Mouse (Mus musculus): ENCODE measurements around the gene Tfap2b. TPM values are rescaled to one million over a fixed set of nuclear protein-coding genes. Genes with fewer than 3 reads are reported as not detected.

Gene Tfap2b
- polyA plus RNA-seq, 1 experiment from 2014 or later, result not detected

DNA sequence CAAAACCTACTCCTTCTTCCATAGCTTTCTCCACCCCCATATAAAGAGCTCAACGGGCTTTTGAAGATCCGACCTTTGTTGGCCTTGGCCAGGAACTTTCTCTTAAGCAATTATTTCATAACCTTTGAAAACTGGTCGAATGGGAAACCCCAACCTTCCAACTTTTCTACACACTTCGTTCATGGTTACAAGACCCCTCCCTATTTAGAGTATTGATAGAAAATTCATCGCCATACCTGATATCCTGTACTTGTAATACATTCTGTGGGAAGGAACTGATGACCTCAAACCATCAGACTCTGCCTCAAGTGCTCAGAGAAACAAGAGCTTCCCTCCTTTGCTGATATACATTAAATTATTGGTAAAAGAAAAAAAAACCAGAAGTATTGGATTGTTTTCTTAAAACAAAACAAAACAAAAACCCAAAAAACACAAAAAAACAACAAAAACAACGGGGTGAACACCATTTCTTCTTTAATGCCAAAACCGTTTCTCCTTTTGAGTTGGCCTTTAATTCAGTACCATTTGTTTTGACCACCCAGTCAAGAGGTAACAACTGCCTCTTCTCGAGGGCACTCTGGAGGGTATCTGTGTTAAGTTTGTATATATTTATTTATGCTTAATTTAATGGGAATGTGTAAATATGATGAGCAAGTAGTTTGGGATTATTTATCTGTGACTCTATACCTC, 29.2 kb downstream of the Tfap2b start:
- no peak overlapping the region for H3K27ac ChIP-seq (ENCODE audit: low read length)
- no peak overlapping the region for H3K4me2 ChIP-seq (ENCODE audit: low read depth, low read length)
- H3K4me1 ChIP-seq (ENCODE audit: control insufficient read depth, low read depth, low read length), result no peaks in the 10 kb centered on the region
- H3K9ac ChIP-seq (ENCODE audit: low read depth, low read length), result no peak overlapping the region
- H3K4me3 ChIP-seq (ENCODE audit: low read depth, low read length), result no peak overlapping the region
- H3K9me3 ChIP-seq (replicated peaks; ENCODE audit: control insufficient read depth, low read length), result no peaks in the 10 kb centered on the region
- H3K36me3 ChIP-seq (ENCODE audit: control insufficient read depth, insufficient read depth), result no peaks in the 10 kb centered on the region
- WGBS (ENCODE audit: insufficient replicate concordance), result 2% methylated on average over 8 of the region's 8 CpGs
- H3K27me3 ChIP-seq (ENCODE audit: control insufficient read depth, insufficient read depth, low read depth, low read length), result peaks cover 55% of the 10 kb centered on the region
- ATAC-seq (ENCODE audit: low read depth), result no peak

DNA sequence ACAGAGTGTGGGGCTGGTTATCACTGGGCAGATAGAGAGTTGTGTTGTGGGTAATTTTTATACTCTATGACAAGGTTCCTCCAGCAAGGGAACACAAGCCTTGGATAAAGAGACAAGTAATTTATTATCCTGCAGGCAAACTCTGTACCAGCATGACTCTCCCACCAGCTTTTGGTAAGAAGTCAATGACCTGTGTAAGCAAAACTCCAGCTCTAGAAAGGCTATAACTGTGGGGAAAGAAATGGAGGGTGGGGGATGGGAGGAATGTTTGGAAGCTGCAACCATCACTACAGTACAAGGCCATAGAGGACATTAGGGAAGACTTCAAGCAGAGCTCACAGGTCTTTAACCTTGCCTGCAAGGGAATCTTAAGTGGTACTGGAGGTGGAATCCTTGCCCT, 31.3 kb downstream of the Tfap2b start:
- Histone ChIP-seq H3K4me3 (ENCODE audit: low read depth, low read length) (no peak overlapping the region), H3K4me1 (ENCODE audit: control insufficient read depth, low read depth, low read length) (no peaks in the 10 kb centered on the region), H3K27me3 (ENCODE audit: control insufficient read depth, insufficient read depth, low read depth, low read length) (peaks cover 42% of the 10 kb centered on the region), H3K9ac (ENCODE audit: low read depth, low read length) (no peak overlapping the region), H3K27ac (ENCODE audit: low read length) (no peak overlapping the region), H3K36me3 (ENCODE audit: control insufficient read depth, insufficient read depth) (no peaks in the 10 kb centered on the region), H3K4me2 (ENCODE audit: low read depth, low read length) (no peak overlapping the region), H3K9me3 (replicated peaks; ENCODE audit: control insufficient read depth, low read length) (no peaks in the 10 kb centered on the region)
- no peak for ATAC-seq (ENCODE audit: low read depth)

DNA sequence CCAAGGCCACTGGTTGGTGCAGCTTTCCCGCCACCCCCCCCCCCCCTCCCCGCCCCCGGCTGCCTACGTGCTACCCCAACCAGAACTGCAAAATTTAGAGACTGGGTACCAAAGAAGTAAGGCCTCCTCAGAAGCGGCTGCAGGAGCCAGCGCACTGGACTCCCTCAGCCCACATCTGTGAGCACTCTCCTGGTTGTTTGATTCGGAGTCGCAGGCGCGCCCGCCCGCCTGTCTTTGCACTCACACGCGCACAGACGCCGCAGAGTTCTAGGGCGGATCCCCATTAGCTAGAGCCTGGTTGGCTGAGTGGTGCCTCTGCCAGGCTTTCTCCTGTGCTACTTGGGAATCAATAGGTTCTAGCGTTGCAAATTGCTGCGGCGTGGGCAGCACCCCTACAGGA, 32.6 kb downstream of the Tfap2b start:
- Histone ChIP-seq H3K9me3 (replicated peaks; ENCODE audit: control insufficient read depth, low read length) (no peaks in the 10 kb centered on the region), H3K4me2 (ENCODE audit: low read depth, low read length) (no peak overlapping the region), H3K4me1 (ENCODE audit: control insufficient read depth, low read depth, low read length) (no peaks in the 10 kb centered on the region), H3K36me3 (ENCODE audit: control insufficient read depth, insufficient read depth) (no peaks in the 10 kb centered on the region), H3K9ac (ENCODE audit: low read depth, low read length) (no peak overlapping the region), H3K27me3 (ENCODE audit: control insufficient read depth, insufficient read depth, low read depth, low read length) (peaks cover 32% of the 10 kb centered on the region), H3K4me3 (ENCODE audit: low read depth, low read length) (no peak overlapping the region), H3K27ac (ENCODE audit: low read length) (no peak overlapping the region)
- ATAC-seq (ENCODE audit: low read depth), result no peak
- 4% methylated on average over 20 of the region's 20 CpGs for WGBS (ENCODE audit: insufficient replicate concordance)

DNA sequence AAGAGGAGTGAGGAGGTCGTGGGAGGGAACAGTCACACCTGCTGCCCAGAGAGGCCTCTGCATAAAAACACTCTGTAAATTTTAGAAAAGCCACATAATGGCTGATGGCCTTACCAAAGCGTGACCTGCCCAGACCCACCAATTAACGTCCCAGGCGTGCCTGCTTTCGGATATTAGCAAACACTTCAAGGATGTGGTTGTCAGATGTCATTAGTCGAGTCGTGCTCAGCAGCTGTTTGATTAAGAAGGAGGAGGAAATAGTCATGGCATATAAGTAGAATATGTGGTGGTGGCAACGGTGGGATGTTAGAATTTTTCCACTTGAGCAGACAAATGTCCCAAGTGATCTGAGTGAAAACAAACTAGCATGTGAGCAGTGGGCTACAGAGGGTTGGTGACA, 33.3 kb downstream of the Tfap2b start:
- H3K9me3 ChIP-seq (replicated peaks; ENCODE audit: control insufficient read depth, low read length), result no peaks in the 10 kb centered on the region
- H3K36me3 ChIP-seq (ENCODE audit: control insufficient read depth, insufficient read depth), result no peaks in the 10 kb centered on the region
- no peak overlapping the region for H3K9ac ChIP-seq (ENCODE audit: low read depth, low read length)
- H3K4me2 ChIP-seq (ENCODE audit: low read depth, low read length), result no peak overlapping the region
- H3K4me1 ChIP-seq (ENCODE audit: control insufficient read depth, low read depth, low read length), result no peaks in the 10 kb centered on the region
- no peak for ATAC-seq (ENCODE audit: low read depth)
- peaks cover 25% of the 10 kb centered on the region for H3K27me3 ChIP-seq (ENCODE audit: control insufficient read depth, insufficient read depth, low read depth, low read length)
- WGBS (ENCODE audit: insufficient replicate concordance), result 6% methylated on average over 8 of the region's 8 CpGs
- no peak overlapping the region for H3K27ac ChIP-seq (ENCODE audit: low read length)
- H3K4me3 ChIP-seq (ENCODE audit: low read depth, low read length), result no peak overlapping the region

DNA sequence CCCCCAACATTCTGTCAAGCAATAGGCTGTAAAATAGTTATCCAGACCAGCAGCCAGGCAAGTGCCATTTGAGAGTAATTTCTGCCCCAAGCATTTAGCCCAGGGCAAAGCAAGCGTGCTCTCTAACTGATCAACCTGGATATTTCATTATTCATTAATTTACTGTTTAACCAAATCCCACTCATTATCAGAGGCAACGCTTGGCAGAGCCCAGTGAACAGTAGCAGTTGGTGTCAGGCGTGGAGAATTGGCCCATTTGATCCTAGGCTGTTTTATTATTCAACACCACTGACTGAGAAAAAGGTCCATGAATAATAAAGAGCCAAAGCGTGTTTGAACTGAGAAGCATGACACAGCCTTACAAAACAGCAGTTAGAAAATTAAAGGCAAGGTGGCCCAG, 36.3 kb downstream of the Tfap2b start:
- Histone ChIP-seq H3K36me3 (ENCODE audit: control insufficient read depth, insufficient read depth) (no peaks in the 10 kb centered on the region), H3K9ac (ENCODE audit: low read depth, low read length) (no peak overlapping the region), H3K27me3 (ENCODE audit: control insufficient read depth, insufficient read depth, low read depth, low read length) (peaks cover 14% of the 10 kb centered on the region), H3K27ac (ENCODE audit: low read length) (no peak overlapping the region), H3K4me2 (ENCODE audit: low read depth, low read length) (no peak overlapping the region), H3K4me3 (ENCODE audit: low read depth, low read length) (no peak overlapping the region), H3K9me3 (replicated peaks; ENCODE audit: control insufficient read depth, low read length) (no peaks in the 10 kb centered on the region), H3K4me1 (ENCODE audit: control insufficient read depth, low read depth, low read length) (no peaks in the 10 kb centered on the region)
- no peak for ATAC-seq (ENCODE audit: low read depth)
- WGBS (ENCODE audit: insufficient replicate concordance), result 33% methylated on average over 4 of the region's 4 CpGs

DNA sequence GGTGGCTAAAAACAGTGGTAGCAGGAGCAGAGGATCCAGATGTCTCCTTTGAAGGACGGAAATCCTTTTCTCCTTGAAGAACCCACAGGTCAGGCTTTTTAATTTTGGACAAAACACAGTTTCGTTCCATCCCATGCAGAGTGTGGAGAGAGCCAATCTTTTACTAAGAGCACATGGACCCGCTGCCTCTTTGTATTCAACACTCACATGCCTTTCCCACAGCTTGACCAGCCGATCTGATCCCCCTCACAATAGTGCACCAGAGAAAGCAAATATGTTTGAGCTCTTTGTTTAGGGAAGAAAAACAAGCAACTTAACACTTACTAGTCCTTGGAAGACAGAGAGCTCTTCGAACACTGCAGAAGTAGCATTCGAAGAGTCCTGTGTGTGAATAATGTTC, 42.6 kb downstream of the Tfap2b start:
- Histone ChIP-seq H3K9me3 (replicated peaks; ENCODE audit: control insufficient read depth, low read length) (no peaks in the 10 kb centered on the region), H3K27ac (ENCODE audit: low read length) (no peak overlapping the region), H3K9ac (ENCODE audit: low read depth, low read length) (no peak overlapping the region), H3K36me3 (ENCODE audit: control insufficient read depth, insufficient read depth) (no peaks in the 10 kb centered on the region), H3K4me2 (ENCODE audit: low read depth, low read length) (no peak overlapping the region), H3K4me1 (ENCODE audit: control insufficient read depth, low read depth, low read length) (no peaks in the 10 kb centered on the region), H3K4me3 (ENCODE audit: low read depth, low read length) (no peak overlapping the region), H3K27me3 (ENCODE audit: control insufficient read depth, insufficient read depth, low read depth, low read length) (no peaks in the 10 kb centered on the region)
- WGBS (ENCODE audit: insufficient replicate concordance), result 48% methylated on average over 6 of the region's 6 CpGs
- ATAC-seq (ENCODE audit: low read depth), result no peak

DNA sequence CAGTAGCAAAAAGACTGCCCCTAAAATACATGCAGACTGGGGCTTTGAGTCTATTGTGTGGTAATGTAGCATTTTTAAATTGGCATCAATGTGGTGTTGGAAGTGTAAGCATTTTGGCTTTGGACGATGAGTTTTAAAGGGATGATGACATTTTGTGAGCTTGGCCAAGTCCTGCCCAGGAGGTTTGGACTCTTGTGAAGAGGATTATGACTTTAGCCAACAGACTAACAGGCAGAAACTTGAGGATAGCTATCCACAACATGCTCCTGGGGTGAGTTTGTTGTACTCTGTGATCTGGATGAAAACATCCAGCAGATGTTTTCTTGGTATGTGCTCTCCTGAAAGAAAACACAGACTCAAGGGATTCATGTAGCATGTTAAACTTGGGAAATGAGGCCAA, 60.9 kb downstream of the Tfap2b start:
- 46% methylated on average over 1 of the region's 1 CpGs for WGBS (ENCODE audit: insufficient replicate concordance)
- no peak for ATAC-seq (ENCODE audit: low read depth)
- Histone ChIP-seq H3K4me2 (ENCODE audit: low read depth, low read length) (no peak overlapping the region), H3K9ac (ENCODE audit: low read depth, low read length) (no peak overlapping the region), H3K27me3 (ENCODE audit: control insufficient read depth, insufficient read depth, low read depth, low read length) (no peaks in the 10 kb centered on the region), H3K27ac (ENCODE audit: low read length) (no peak overlapping the region), H3K36me3 (ENCODE audit: control insufficient read depth, insufficient read depth) (no peaks in the 10 kb centered on the region), H3K9me3 (replicated peaks; ENCODE audit: control insufficient read depth, low read length) (no peaks in the 10 kb centered on the region), H3K4me1 (ENCODE audit: control insufficient read depth, low read depth, low read length) (no peaks in the 10 kb centered on the region), H3K4me3 (ENCODE audit: low read depth, low read length) (no peak overlapping the region)

Other genes with a start within 250 kb of the Tfap2b start
- not detected in 2 replicates for gene Tfap2d, start 105.9 kb upstream of the Tfap2b start, polyA plus RNA-seq (2015; fragmentation: Nextera tagmentation; extraction: Ambion mirVana)

Data from liver, embryonic 16.5 days (tissue).